Comparison of ENCODE assay signal across 8 mouse cellular contexts in the genomic region with DNA sequence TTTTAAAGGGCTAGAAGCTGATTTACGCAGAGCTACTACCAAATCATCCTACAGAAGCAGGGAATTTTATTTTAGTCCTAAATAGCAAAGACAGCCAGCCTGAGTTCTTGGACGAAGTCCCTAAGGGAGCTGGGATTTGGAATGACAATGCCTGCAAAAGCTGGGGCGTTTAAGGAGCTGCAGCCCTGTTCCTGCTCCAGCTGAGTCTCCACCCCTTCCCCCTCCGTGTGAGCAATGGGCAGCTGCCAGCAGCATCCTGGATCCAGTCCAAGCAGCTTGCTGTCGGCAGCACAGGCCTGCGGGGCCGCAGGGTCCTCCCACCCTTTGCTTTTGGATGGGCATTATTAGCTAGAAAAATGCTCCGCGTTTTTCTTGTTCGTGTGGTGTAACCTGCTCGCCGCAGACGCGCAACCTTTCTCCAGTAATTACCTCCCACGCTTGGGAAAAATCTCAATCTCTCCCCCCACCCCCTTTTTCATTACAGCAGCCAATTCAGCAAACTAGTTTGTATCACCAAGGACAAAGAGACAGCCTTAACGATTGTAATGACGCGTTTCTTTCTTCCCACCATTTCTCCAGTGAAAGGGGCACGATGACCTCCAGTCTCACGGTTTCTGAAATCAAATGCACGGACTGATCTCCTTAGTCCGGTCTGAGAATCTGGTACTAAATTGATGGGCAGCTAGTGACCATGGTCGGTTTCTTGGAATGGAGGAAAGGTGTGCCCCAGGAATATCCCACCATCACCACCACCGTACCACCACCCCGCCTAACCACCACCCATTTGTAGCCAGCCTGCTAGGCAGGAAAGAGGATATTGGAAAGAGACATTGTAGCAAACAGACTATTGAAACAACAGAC.
DNase-seq lines count a peak whose midpoint lies in the region; ATAC-seq and TF ChIP-seq lines count a peak whose summit lies in the region.

No protein-coding gene starts in this region.

- peak; percentile 93 for ATAC-seq in frontal cortex, adult (ENCODE audit: low TSS enrichment)
- ATAC-seq in liver, postnatal 0 days, result peak; percentile 47; the same call in 1 of the 2 replicates
- ATAC-seq in neural tube, embryonic 15.5 days (ENCODE audit: low FRiP score), result peak; percentile 94

- DNase-seq in MEL-GATA-1-ER (ENCODE audit: extremely low read depth, low read depth), result peak; percentile 42
- DNase-seq in cerebellum, adult 8-10 months, result peak; percentile 77
- peak; percentile 93 for DNase-seq in heart, postnatal 4 days
- DNase-seq in layer of hippocampus, adult 2 months (ENCODE audit: low spot score in 2 of 2), result peak; percentile 80 to 82
- peak; percentile 67 for DNase-seq in liver, postnatal 0 days
- DNase-seq in thymus, postnatal 36 days, result peak; percentile 6 to 21

- TF ChIP-seq EP300 in liver, postnatal 0 days (IDR thresholded peaks at IDR 0.05; ENCODE audit: low read depth), result no peak

- H3K9ac ChIP-seq in liver, postnatal 0 days (replicated peaks), result no peak overlapping the region
- H3K9ac ChIP-seq in neural tube, embryonic 15.5 days (replicated peaks), result peak overlapping the region; percentile 26; the same call in 1 of the 2 replicates

- peak overlapping the region; percentile 92 for H3K27ac ChIP-seq in layer of hippocampus, adult 2 months
- H3K27ac ChIP-seq in liver, postnatal 0 days (ENCODE audit: low read depth), result 0 out of 2 replicates have a peak overlapping the region, but pooled peaks have one; percentile 39
- H3K27ac ChIP-seq in neural tube, embryonic 15.5 days (replicated peaks), result peak overlapping the region; percentile 91

- 23% methylated on average over 25 of the region's 25 CpGs for WGBS in liver, postnatal 0 days (ENCODE audit: insufficient replicate concordance)
- WGBS in neural tube, embryonic 15.5 days, result 23% methylated on average over 25 of the region's 25 CpGs

- no peaks in the 10 kb centered on the region for H3K9me3 ChIP-seq in liver, postnatal 0 days (ENCODE audit: low read length)
- H3K9me3 ChIP-seq in neural tube, embryonic 15.5 days (replicated peaks), result no peaks in the 10 kb centered on the region

- H3K4me3 ChIP-seq in layer of hippocampus, adult 2 months, result peak overlapping the region; percentile 51
- H3K4me3 ChIP-seq in liver, postnatal 0 days (ENCODE audit: low read depth, low read length), result peak overlapping the region; percentile 36
- H3K4me3 ChIP-seq in neural tube, embryonic 15.5 days (replicated peaks), result peak overlapping the region; percentile 23

- H3K4me1 ChIP-seq in liver, postnatal 0 days (ENCODE audit: insufficient read depth), result no peaks in the 10 kb centered on the region; the same call in 1 of the 2 replicates
- 0 out of 2 replicates have a peak, but pooled peaks cover 6% of the 10 kb centered on the region for H3K4me1 ChIP-seq in neural tube, embryonic 15.5 days

- H3K36me3 ChIP-seq in liver, postnatal 0 days (replicated peaks; ENCODE audit: insufficient read depth, low read length), result no peaks in the 10 kb centered on the region
- H3K36me3 ChIP-seq in neural tube, embryonic 15.5 days, result no peaks in the 10 kb centered on the region

- no peak for TF ChIP-seq CTCF in layer of hippocampus, adult 2 months (conservative IDR thresholded peaks at IDR 0.05)
- TF ChIP-seq CTCF in liver, postnatal 0 days (IDR thresholded peaks at IDR 0.05; ENCODE audit: low read depth), result no peak

- H3K4me2 ChIP-seq in liver, postnatal 0 days (ENCODE audit: low read depth, low read length), result peak overlapping the region; percentile 73
- H3K4me2 ChIP-seq in neural tube, embryonic 15.5 days, result peak overlapping the region; percentile 52

- H3K27me3 ChIP-seq in liver, postnatal 0 days (ENCODE audit: insufficient read depth, low read length), result no peaks in the 10 kb centered on the region
- no peaks in the 10 kb centered on the region for H3K27me3 ChIP-seq in neural tube, embryonic 15.5 days (replicated peaks)

Comparison
In these comparisons a context has a peak if more than half of its experiments do, and no peak if none do; other contexts are left out.
1. Peak in every context shown above with its lines: DNase-seq, ATAC-seq, H3K4me3 ChIP-seq and H3K27ac ChIP-seq.
2. DNase-seq: peak in every context shown above with its lines; median percentile 93 in heart, postnatal 4 days; 81 in layer of hippocampus, adult 2 months; 77 in cerebellum, adult 8-10 months; 67 in liver, postnatal 0 days; 42 in MEL-GATA-1-ER; 14 in thymus, postnatal 36 days.
3. H3K27ac ChIP-seq: peak in every context shown above with its lines; median percentile 92 in layer of hippocampus, adult 2 months; 91 in neural tube, embryonic 15.5 days; 39 in liver, postnatal 0 days.